Mouse (Mus musculus) heart, embryonic 13.5 days (tissue): Measurements from ENCODE around the gene Adamts7. TPM values are rescaled to one million over a fixed set of nuclear protein-coding genes. Genes with fewer than 3 reads are reported as not detected.
A peak's percentile ranks its signal among the peaks of the same experiment; 100 is the strongest.

Source experiments
- ATAC-seq: fragments of 200-750 bp; cut with Nextera tagmentation; 2 replicates; pipeline ENCODE4 v1.8.0; 2017; ENCODE audit warnings: moderate TSS enrichment; ENCODE audit not compliant: insufficient number of reproducible peaks, low FRiP score, low TSS enrichment; ENCODE audit errors: extremely low read depth
- H3K27ac ChIP-seq: fragments of 300-500 bp; sonication (generic); replicated peaks from 2 replicates; pipeline ENCODE4 v1.5.1; 2015; ENCODE audit warnings: moderate library complexity, mild to moderate bottlenecking, inconsistent platforms
- H3K27me3 ChIP-seq: fragments of 300-500 bp; sonication (generic); replicated peaks from 2 replicates; pipeline ENCODE4 v1.6.1; 2015; ENCODE audit warnings: mild to moderate bottlenecking, inconsistent platforms
- H3K36me3 ChIP-seq: fragments of 300-500 bp; sonication (generic); 2 replicates; pipeline ENCODE4 v1.6.1; 2015; ENCODE audit warnings: mild to moderate bottlenecking, inconsistent platforms
- H3K4me1 ChIP-seq: fragments of 300-500 bp; sonication (generic); 2 replicates; pipeline ENCODE4 v1.6.1; 2015; ENCODE audit warnings: inconsistent platforms
- H3K4me2 ChIP-seq: fragments of 300-500 bp; sonication (generic); 2 replicates; pipeline ENCODE4 v1.6.1; 2015; ENCODE audit warnings: inconsistent platforms, mild to moderate bottlenecking, moderate library complexity
- H3K4me3 ChIP-seq: fragments of 300-500 bp; sonication (generic); 2 replicates; pipeline ENCODE4 v1.5.1; 2015; ENCODE audit warnings: moderate library complexity, mild to moderate bottlenecking, inconsistent platforms
- H3K9ac ChIP-seq: fragments of 300-500 bp; sonication (generic); 2 replicates; pipeline ENCODE4 v1.6.1; 2015; ENCODE audit warnings: inconsistent platforms, mild to moderate bottlenecking, moderate library complexity
- H3K9me3 ChIP-seq: fragments of 300-500 bp; sonication (generic); 2 replicates; pipeline ENCODE4 v1.6.1; 2016; ENCODE audit warnings: inconsistent platforms
- WGBS: fragments of 180-500 bp; shearing (Covaris S2); methylation state at CpG from one replicate; pipeline ENCODE4 v1.1.7; 2015; ENCODE audit warnings: mixed read lengths; 5-methylcytosine and 5-hydroxymethylcytosine counted together
- polyA plus RNA-seq: library from polyadenylated mRNA; unstranded; fragments of >200 nt; fragmentation: Nextera tagmentation; extraction: Ambion mirVana; gene quantifications from 2 replicates; pipeline ENCODE4 v1.2.1, GENCODE M21; 2015

The Adamts7 gene
- polyA plus RNA-seq, 1 experiment from 2014 or later, result 7.9 TPM

DNA sequence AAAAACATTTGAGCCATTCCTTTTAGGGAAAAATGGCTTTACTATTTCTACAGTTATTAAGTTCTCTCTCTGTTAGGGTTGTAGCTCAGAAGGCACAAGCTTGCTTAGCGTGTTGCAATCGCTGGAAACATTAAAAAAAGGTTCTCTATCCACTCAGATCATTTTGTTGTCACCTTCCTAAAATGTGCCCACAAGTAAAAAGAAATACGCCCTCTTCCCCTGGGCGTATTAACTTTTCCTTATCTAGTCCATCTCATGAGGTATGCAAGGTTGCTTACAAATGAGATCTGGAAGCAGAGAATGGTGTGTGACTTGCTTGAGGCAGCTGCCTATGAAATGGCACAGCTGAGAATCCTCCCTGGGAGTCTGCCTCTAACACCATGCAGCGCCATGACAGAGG is 73.9 kb downstream of the Adamts7 start:
- no peaks in the 10 kb centered on the region for H3K9me3 ChIP-seq
- H3K27me3 ChIP-seq, result no peaks in the 10 kb centered on the region
- no peak overlapping the region for H3K4me2 ChIP-seq
- peaks cover 22% of the 10 kb centered on the region for H3K36me3 ChIP-seq
- no peak overlapping the region for H3K4me3 ChIP-seq
- no peak overlapping the region for H3K9ac ChIP-seq
- peaks cover 28% of the 10 kb centered on the region for H3K4me1 ChIP-seq
- H3K27ac ChIP-seq, result no peak overlapping the region
- ATAC-seq, result no peak
- WGBS, result 90% methylated on average over 5 of the region's 5 CpGs

DNA sequence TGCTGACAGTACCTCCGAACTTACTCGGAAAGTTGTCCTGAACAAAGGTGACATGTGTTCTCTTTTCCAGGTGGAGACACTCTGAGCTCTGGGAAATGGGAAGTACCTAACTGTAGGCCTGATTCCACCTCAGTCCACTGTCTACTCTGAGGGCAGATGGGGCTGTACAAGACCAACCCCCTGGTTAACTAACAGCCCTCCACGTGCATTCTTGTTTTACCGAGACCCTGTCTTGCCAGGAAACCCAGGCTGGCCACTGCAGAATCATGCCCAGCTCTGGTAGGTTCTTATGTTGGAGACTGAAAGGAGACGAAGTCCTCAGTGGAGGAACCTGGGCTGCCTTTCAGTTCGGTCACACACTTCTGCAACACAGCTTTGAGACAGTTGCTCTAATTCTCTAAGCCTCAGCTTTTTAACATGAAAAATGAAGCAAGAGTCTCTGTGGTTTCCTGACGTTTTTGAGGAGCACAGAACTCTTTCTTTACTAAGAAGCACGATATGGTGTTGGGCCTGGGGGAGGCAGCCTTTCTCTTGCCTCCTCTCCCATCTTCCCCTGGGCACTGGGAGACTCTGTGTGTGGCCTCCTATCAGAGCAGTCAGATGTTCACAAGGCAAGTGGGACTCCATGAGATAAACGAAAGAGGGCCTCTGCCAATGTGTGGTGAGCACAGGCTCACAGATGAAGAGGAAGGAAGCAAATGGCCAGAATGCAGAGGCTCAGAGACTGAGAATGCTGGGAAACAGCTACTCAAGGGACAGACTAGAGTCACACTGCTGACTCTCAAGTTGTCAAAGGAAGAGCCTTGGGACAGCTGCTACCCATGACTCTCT is 74.6 kb downstream of the Adamts7 start:
- WGBS, result 56% methylated on average over 9 of the region's 9 CpGs
- Histone ChIP-seq H3K27ac (no peak overlapping the region; the same call in 1 of the 2 replicates), H3K4me2 (0 out of 2 replicates have a peak overlapping the region, but pooled peaks have one; percentile 7), H3K27me3 (no peaks in the 10 kb centered on the region), H3K9me3 (no peaks in the 10 kb centered on the region), H3K9ac (no peak overlapping the region), H3K4me1 (peaks cover 32% of the 10 kb centered on the region), H3K36me3 (peaks cover 22% of the 10 kb centered on the region), H3K4me3 (no peak overlapping the region)
- 0 out of 2 replicates have a peak, but pooled peaks have one; percentile 31 for ATAC-seq

DNA sequence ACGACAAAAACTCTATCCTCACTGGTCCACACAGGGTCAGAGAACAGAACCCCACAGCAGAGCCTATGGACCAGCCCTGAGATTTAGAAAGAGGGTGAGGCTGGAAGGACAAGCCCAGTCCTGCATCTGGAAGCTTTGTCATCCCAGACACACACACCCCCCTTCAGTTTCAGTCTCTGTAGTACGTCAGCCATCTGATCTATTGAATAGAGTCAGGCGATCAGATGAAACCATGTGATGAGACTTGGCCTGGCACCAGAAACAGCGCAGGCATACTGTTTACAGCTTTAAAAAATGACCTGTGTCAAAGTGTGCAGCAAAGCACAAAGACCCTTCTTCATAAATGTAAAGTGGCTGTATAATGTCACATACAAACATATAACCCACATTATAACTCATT is 77.7 kb downstream of the Adamts7 start:
- Histone ChIP-seq H3K4me1 (peaks cover 36% of the 10 kb centered on the region), H3K4me2 (no peak overlapping the region), H3K9ac (no peak overlapping the region), H3K9me3 (no peaks in the 10 kb centered on the region), H3K27ac (no peak overlapping the region), H3K36me3 (peaks cover 26% of the 10 kb centered on the region), H3K4me3 (no peak overlapping the region), H3K27me3 (no peaks in the 10 kb centered on the region)
- no peak for ATAC-seq
- 83% methylated on average over 4 of the region's 4 CpGs for WGBS

DNA sequence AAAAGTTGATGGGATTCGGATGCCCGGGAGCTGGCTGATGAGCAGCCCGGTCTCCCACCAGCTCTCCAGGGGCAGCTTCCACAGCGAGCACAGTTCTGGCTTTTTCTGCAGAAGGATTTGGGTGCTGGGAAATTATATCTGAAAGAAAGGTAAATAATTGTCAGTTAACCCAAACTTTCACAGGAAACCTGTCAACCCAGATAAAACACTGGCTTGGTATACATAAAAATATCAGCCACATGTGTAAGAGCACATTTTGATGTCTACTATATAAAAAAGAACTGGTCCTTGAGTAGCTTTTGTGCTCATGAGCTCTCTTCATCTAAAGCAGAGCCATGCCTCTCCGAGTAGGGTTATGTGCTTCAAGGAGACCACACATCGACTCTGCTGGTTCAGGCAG is 78.2 kb downstream of the Adamts7 start:
- Histone ChIP-seq H3K4me2 (no peak overlapping the region), H3K9me3 (no peaks in the 10 kb centered on the region), H3K36me3 (peaks cover 26% of the 10 kb centered on the region), H3K4me3 (no peak overlapping the region), H3K27me3 (no peaks in the 10 kb centered on the region), H3K9ac (no peak overlapping the region), H3K27ac (no peak overlapping the region), H3K4me1 (peaks cover 39% of the 10 kb centered on the region)
- no peak for ATAC-seq
- 87% methylated on average over 6 of the region's 6 CpGs for WGBS

DNA sequence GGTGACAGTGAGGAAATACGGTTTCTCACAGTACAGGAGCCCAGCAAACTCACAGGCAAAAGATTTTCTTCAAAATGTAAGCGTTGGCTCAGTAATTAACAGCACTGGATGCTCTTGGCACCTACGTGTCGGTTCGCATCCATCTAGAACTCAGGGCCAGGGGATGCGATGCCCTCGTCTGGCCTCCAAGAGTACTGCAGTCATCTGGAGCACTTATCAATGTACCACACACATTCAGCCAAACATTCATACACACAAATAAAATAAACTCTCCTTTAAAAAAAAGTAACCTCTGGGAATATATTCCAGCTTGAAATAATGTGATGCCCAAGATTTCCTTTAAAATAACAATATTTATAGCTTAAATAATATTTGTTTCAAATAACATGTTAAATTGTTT is 78.7 kb downstream of the Adamts7 start:
- no peaks in the 10 kb centered on the region for H3K9me3 ChIP-seq
- peaks cover 40% of the 10 kb centered on the region for H3K4me1 ChIP-seq
- no peaks in the 10 kb centered on the region for H3K27me3 ChIP-seq
- no peak overlapping the region for H3K4me2 ChIP-seq
- H3K36me3 ChIP-seq, result peaks cover 30% of the 10 kb centered on the region
- no peak overlapping the region for H3K27ac ChIP-seq
- no peak for ATAC-seq
- H3K4me3 ChIP-seq, result no peak overlapping the region
- H3K9ac ChIP-seq, result no peak overlapping the region
- 64% methylated on average over 7 of the region's 7 CpGs for WGBS

DNA sequence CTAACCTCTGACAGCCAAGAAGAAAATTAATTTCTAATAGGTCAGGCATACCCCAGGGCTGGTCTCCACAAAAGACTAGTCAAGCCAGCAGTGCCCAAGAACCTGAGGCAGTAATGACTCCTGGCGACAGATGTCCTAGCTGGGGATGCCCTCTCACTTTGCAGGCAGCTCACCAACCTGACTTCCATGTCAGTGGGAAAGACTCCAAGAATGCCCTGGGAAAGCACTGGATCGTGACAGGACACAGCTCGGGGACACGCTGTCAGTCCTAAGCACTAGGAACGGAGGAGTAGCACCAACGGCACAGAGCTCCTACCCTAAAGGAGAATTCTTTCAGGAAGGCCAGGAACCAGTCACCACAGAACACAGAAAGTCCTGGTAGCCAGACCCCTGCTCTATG is 79.4 kb downstream of the Adamts7 start:
- 64% methylated on average over 6 of the region's 6 CpGs for WGBS
- no peaks in the 10 kb centered on the region for H3K27me3 ChIP-seq
- no peak for ATAC-seq
- peaks cover 35% of the 10 kb centered on the region for H3K36me3 ChIP-seq
- H3K9me3 ChIP-seq, result no peaks in the 10 kb centered on the region
- H3K4me2 ChIP-seq, result no peak overlapping the region
- no peak overlapping the region for H3K4me3 ChIP-seq
- H3K9ac ChIP-seq, result 0 out of 2 replicates have a peak overlapping the region, but pooled peaks have one; percentile 19
- H3K4me1 ChIP-seq, result peaks cover 45% of the 10 kb centered on the region
- H3K27ac ChIP-seq, result no peak overlapping the region

DNA sequence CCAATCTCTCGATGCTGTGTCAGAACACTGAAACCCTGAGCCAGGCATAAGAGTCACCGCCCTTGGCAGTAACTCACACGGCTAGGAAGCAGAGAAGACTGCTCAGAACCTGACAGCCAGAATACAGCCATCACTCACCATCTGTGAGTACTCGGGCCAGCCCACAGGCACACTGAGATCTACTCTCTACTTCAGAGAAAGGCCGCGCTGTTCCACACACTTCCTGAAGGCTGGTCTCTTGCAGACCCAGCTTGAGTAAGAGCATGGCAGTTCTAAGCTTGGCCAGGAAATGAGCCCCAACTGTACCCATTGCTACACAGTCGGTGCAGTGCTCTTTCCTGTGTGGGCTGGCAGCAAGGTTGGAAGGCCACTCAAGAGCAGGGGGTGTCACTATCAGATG is 80.0 kb downstream of the Adamts7 start:
- Histone ChIP-seq H3K27ac (no peak overlapping the region), H3K27me3 (no peaks in the 10 kb centered on the region), H3K36me3 (peaks cover 39% of the 10 kb centered on the region), H3K9ac (no peak overlapping the region), H3K4me3 (no peak overlapping the region), H3K4me1 (peaks cover 44% of the 10 kb centered on the region), H3K9me3 (no peaks in the 10 kb centered on the region), H3K4me2 (no peak overlapping the region)
- 76% methylated on average over 7 of the region's 7 CpGs for WGBS
- ATAC-seq, result no peak

DNA sequence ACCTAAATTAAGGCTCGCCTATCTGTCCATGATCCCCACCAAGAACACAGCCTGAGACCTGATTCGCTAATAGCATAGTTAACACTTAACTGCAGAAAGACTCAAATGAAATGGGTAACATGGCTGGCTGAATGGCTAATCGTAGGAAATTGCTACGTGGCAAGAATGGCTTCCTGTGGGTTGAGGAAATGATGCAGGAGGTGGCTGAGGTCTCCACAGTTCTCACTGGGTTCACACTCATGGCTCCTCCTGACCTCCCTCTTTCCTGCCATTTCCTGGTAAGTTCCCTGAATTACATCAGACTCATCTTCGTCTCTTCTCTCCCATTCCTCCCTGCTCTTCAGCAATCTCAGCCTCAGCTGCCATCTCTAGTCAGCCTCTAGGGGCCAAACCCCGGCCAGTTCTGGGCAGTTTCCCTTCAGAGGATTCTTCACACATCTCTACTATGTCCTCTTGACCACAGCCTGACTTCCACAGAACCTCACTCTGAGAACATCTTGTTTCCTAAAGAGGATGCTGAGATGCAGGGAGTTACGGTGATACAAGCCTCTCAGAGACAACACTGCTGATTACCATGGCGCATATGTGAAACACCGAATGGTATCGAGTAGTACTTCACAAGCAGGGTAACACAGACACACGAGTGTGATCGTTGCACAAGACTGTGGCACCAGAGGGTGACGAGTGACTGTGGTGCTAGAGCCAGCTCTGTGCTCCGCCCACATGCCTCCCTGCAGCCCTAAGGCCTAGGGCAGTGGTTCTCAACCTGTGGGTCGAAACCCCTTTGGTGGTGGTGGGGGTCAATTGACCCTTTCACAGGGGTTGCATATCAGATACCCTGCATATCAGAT is 81.7 kb downstream of the Adamts7 start:
- H3K36me3 ChIP-seq, result peaks cover 30% of the 10 kb centered on the region
- no peak for ATAC-seq
- H3K9me3 ChIP-seq, result no peaks in the 10 kb centered on the region
- no peak overlapping the region for H3K4me2 ChIP-seq
- WGBS, result 74% methylated on average over 15 of the region's 15 CpGs
- no peaks in the 10 kb centered on the region for H3K27me3 ChIP-seq
- H3K9ac ChIP-seq, result no peak overlapping the region
- peaks cover 57% of the 10 kb centered on the region for H3K4me1 ChIP-seq
- no peak overlapping the region for H3K27ac ChIP-seq
- no peak overlapping the region for H3K4me3 ChIP-seq

DNA sequence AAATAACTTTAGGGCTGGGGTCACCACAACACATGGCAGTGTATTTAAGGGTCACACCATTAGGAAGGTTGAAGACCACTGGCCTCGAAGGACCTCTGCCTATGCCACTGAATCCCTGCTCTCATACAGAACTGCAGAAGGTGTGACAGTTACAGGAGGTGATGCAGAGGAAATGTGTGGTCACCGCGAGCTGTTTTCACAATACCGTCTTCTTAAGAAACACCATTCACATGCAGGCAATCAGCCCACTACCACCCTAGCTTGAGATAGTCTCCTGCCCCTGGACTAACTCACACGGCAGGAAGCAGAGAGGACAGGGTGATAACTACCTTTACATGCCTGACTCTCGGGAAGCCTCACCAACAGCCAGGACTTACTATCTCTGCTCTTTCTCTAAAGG is 82.3 kb downstream of the Adamts7 start:
- no peak overlapping the region for H3K27ac ChIP-seq
- no peak for ATAC-seq
- peaks cover 63% of the 10 kb centered on the region for H3K4me1 ChIP-seq
- H3K27me3 ChIP-seq, result no peaks in the 10 kb centered on the region
- no peaks in the 10 kb centered on the region for H3K9me3 ChIP-seq
- WGBS, result 41% methylated on average over 6 of the region's 6 CpGs
- no peak overlapping the region for H3K9ac ChIP-seq
- peaks cover 24% of the 10 kb centered on the region; the same call in 1 of the 2 replicates for H3K36me3 ChIP-seq
- no peak overlapping the region for H3K4me2 ChIP-seq
- H3K4me3 ChIP-seq, result no peak overlapping the region

DNA sequence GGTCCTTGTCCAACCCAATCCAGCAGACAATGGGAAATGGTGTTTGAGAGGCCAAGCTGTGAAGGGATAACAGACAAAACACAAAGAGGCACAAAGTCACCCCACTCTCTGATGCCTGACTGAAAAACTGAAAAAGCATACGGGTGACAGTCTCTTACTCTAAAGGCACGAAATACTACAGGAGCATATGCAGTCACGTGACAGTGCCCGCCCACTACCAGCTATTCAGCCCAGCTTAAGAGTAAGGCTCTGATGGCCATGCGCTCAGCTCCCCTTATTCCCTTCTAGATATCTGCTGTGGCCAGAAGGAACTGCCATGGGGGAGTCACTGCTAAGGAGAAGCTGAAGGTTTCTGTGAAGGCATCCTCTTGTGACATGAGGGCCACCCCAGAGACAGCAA is 82.9 kb downstream of the Adamts7 start:
- H3K9ac ChIP-seq, result no peak overlapping the region
- H3K9me3 ChIP-seq, result no peaks in the 10 kb centered on the region
- no peaks in the 10 kb centered on the region for H3K27me3 ChIP-seq
- peaks cover 19% of the 10 kb centered on the region; the same call in 1 of the 2 replicates for H3K36me3 ChIP-seq
- 84% methylated on average over 5 of the region's 5 CpGs for WGBS
- H3K27ac ChIP-seq, result no peak overlapping the region
- ATAC-seq, result no peak
- no peak overlapping the region for H3K4me3 ChIP-seq
- peaks cover 69% of the 10 kb centered on the region for H3K4me1 ChIP-seq
- H3K4me2 ChIP-seq, result no peak overlapping the region

DNA sequence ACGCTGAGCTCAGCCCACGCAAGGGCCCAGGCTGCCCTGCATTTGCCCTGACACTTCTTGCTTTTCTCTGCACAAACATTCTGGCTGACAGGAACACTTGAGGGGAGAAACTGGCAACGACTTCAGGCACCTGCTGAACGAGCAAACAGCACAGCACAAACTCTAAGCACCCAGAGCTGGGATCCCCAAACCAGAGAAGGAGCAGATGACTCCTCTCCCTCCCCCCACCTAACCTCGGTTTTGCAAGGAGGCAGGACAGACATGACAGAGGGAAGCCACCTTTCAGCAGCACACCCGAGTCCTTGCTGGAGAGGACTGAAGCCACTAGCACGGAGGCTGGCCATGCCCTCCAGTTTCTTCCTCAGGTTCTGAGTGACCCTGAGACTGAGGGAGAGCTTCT is 84.4 kb downstream of the Adamts7 start:
- WGBS, result 46% methylated on average over 7 of the region's 7 CpGs
- no peak for ATAC-seq

More for the DNA sequence above, 84.4 kb downstream of the Adamts7 start:
- H3K9ac ChIP-seq, result 0 out of 2 replicates have a peak overlapping the region, but pooled peaks have one; percentile 16
- H3K36me3 ChIP-seq, result peaks cover 18% of the 10 kb centered on the region; the same call in 1 of the 2 replicates
- H3K27me3 ChIP-seq, result no peaks in the 10 kb centered on the region
- H3K4me1 ChIP-seq, result peaks cover 79% of the 10 kb centered on the region
- H3K9me3 ChIP-seq, result no peaks in the 10 kb centered on the region
- H3K27ac ChIP-seq, result peak overlapping the region; percentile 65
- H3K4me3 ChIP-seq, result no peak overlapping the region
- no peak overlapping the region for H3K4me2 ChIP-seq
